Mouse (Mus musculus): ENCODE measurements around the gene Vps35l. TPM values are rescaled to one million over a fixed set of nuclear protein-coding genes. Genes with fewer than 3 reads are reported as not detected.

The Vps35l gene
- polyA plus RNA-seq, 1 experiment from 2014 or later: 69.6 TPM

DNA sequence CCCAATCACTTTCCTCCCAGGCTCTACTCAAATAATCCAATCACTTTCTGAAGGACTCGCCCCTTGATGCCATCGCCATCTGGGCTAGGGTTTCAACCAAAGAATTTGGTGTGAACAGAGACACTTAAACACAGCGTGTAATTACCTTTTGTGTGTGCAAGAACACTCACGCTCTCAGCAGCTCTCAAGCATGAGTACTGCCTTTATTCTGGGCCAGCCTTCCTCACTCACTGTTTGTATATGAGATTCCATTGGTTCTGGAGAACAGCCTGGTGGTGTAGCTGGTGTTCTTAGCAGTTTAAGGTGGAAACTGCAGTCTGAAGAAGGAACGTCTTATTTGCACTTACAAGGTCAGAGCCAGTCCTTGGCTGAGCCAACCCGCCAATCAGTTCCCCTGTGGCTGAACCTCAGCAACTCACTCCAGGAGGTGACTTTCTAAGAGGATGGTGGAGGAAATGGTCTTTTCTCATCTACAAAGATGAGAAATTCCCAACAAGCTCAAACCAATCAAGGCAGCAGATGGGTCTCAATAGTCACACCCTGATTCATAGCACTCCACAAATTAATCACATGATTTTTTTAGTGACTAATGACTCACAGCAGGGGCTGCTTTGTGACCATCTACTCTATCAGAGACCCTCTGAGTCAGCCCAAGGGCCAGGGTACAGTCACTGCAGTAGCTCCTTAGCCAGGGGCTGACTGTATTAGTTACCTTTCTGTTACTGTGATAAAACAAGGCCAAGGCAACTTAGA lies 147.5 kb downstream of the Vps35l start:
- H3K4me3 ChIP-seq (ENCODE audit: low read length): no peak overlapping the region
- no peak for ATAC-seq (ENCODE audit: low FRiP score, low TSS enrichment)
- H3K9me3 ChIP-seq (ENCODE audit: control insufficient read depth, low read length): no peaks in the 10 kb centered on the region
- H3K4me2 ChIP-seq (replicated peaks; ENCODE audit: low read depth, low read length): no peak overlapping the region
- H3K27ac ChIP-seq (ENCODE audit: low read depth, low read length): no peak overlapping the region
- no peak overlapping the region for H3K9ac ChIP-seq (ENCODE audit: low read depth, low read length)
- 32% methylated on average over 6 of the region's 6 CpGs for WGBS
- H3K27me3 ChIP-seq (ENCODE audit: control insufficient read depth, insufficient read depth, low read length): no peaks in the 10 kb centered on the region
- H3K4me1 ChIP-seq (ENCODE audit: control insufficient read depth, insufficient read depth, low read length): no peaks in the 10 kb centered on the region
- no peaks in the 10 kb centered on the region for H3K36me3 ChIP-seq (ENCODE audit: control insufficient read depth, insufficient read depth, low read length)

DNA sequence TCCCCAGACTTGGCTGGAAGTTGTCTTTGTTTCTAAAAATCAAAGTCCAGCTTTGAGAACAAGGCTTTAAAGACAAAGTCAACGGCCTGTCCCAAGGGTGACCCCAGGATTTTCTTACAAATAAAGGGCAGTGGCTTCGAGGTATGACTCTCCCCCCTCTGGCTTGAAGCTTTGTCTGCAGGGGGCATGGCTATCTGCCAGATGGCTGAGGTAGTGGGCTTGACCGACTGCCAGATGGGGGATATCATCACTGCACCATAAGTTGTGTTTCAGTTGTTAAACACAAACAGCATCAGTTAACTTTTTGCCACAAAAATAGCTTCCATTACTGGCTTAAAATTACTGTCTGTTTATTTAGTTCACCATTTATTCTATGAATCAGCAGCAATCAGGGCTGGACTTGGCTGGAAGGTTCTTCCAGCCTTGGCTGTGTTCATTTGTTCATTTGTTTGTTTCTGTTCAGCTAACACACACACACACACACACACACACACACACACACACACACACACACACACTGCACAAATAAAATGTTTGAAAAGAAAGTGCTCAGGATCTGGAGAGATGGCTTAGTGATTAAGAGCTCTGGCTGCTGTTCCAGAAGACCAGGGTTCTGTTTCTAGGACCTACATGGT lies 149.1 kb downstream of the Vps35l start:
- WGBS: 21% methylated on average over 3 of the region's 3 CpGs
- H3K27ac ChIP-seq (ENCODE audit: low read depth, low read length): no peak overlapping the region
- no peak for ATAC-seq (ENCODE audit: low FRiP score, low TSS enrichment)

More for the DNA sequence above, 149.1 kb downstream of the Vps35l start:
- no peak overlapping the region for H3K4me2 ChIP-seq (replicated peaks; ENCODE audit: low read depth, low read length)
- H3K9ac ChIP-seq (ENCODE audit: low read depth, low read length): no peak overlapping the region
- H3K36me3 ChIP-seq (ENCODE audit: control insufficient read depth, insufficient read depth, low read length): no peaks in the 10 kb centered on the region
- no peaks in the 10 kb centered on the region for H3K4me1 ChIP-seq (ENCODE audit: control insufficient read depth, insufficient read depth, low read length)
- H3K27me3 ChIP-seq (ENCODE audit: control insufficient read depth, insufficient read depth, low read length): no peaks in the 10 kb centered on the region
- no peak overlapping the region for H3K4me3 ChIP-seq (ENCODE audit: low read length)
- H3K9me3 ChIP-seq (ENCODE audit: control insufficient read depth, low read length): no peaks in the 10 kb centered on the region

Other genes starting within 250 kb of the Vps35l start
- 2.5 and 3.1 TPM in 2 replicates for gene Itpripl2, start 248.3 kb upstream of the Vps35l start, polyA plus RNA-seq (2014; fragmentation: Nextera tagmentation; extraction: Ambion mirVana)
- gene Coq7, start 206.9 kb upstream of the Vps35l start, polyA plus RNA-seq (2014; fragmentation: Nextera tagmentation; extraction: Ambion mirVana): 158 and 169 TPM in 2 replicates
- 1.2 and 2.7 TPM in 2 replicates for gene Tmc7, start 155.5 kb upstream of the Vps35l start, polyA plus RNA-seq (2014; fragmentation: Nextera tagmentation; extraction: Ambion mirVana)
- gene Tmc5, start 142.9 kb upstream of the Vps35l start, polyA plus RNA-seq (2014; fragmentation: Nextera tagmentation; extraction: Ambion mirVana): 0.09 TPM in 1 of 2 replicates, not detected in the other
- gene Gde1, start 34.4 kb upstream of the Vps35l start, polyA plus RNA-seq (2014; fragmentation: Nextera tagmentation; extraction: Ambion mirVana): 95.2 and 100 TPM in 2 replicates
- gene Ccp110, start 27.7 kb upstream of the Vps35l start, polyA plus RNA-seq (2014; fragmentation: Nextera tagmentation; extraction: Ambion mirVana): 9.4 and 13.5 TPM in 2 replicates
- gene Iqck, start 115.5 kb downstream of the Vps35l start, polyA plus RNA-seq (2014; fragmentation: Nextera tagmentation; extraction: Ambion mirVana): 3.0 and 4.2 TPM in 2 replicates
- gene Knop1, start 116.0 kb downstream of the Vps35l start, polyA plus RNA-seq (2014; fragmentation: Nextera tagmentation; extraction: Ambion mirVana): 144 and 171 TPM in 2 replicates